Mouse (Mus musculus) stomach, postnatal 0 days (tissue): Measurements from ENCODE around the gene Gm12258.

Experiments
- CTCF ChIP-seq: IDR thresholded peaks from 2 replicates; pipeline ENCODE4 v1.5.1; 2016; ENCODE audit warnings: antibody characterized with exemption, low read depth, mild to moderate bottlenecking, moderate library complexity
- EP300 ChIP-seq: optimal IDR thresholded peaks from 2 replicates; pipeline ENCODE3; 2016; ENCODE audit warnings: antibody characterized with exemption

- TF ChIP-seq EP300 = no peak
- TF ChIP-seq CTCF = no peak
Observed at GRCm38 (mm10) chr11:58897485-58897884, 50.5 kb downstream of the Gm12258 start.
